Mouse (Mus musculus) MEL (cell line): ENCODE measurements at regions not wholly inside any gene's neighbourhood (a gene's known extent, or its start where the extent isn't known, plus 50 kb on each side); places are given as distances from the start of the nearest gene placed in this dataset.

Source experiments
- DNase-seq: peaks from one replicate; pipeline ENCODE4 v3.0.0; 2011; ENCODE audit warnings: low read depth, low spot score
- H3K27ac ChIP-seq: 2 replicates; pipeline ENCODE4 v1.5.1; 2012; ENCODE audit warnings: low read depth, mild to moderate bottlenecking, control low read depth, low read length, moderate library complexity; ENCODE audit not compliant: control insufficient read depth
- H3K27me3 ChIP-seq, 2 experiments: fragments of 150-350 bp in 1 of 2; sonication (generic) in 1 of 2; 2 replicates each; pipeline ENCODE4 v1.6.1; 2012; ENCODE audit warnings: low read length in 2 of 2, mild to moderate bottlenecking in 2 of 2, improper control_type of control experiment in 1 of 2, moderate library complexity in 1 of 2; ENCODE audit not compliant: insufficient read depth in 2 of 2, control insufficient read depth in 1 of 2
- H3K36me3 ChIP-seq, 2 experiments: 2 replicates each; pipeline ENCODE4 v1.6.1; 2012 to 2014; ENCODE audit warnings: low read length in 2 of 2, improper control_type of control experiment in 1 of 2, inconsistent platforms in 1 of 2, mild to moderate bottlenecking in 1 of 2; ENCODE audit not compliant: insufficient read depth in 2 of 2, control insufficient read depth in 1 of 2
- H3K4me1 ChIP-seq, 2 experiments: fragments of 150-350 bp in 1 of 2; sonication (generic) in 1 of 2; 2 replicates each; pipeline ENCODE4 v1.6.1; 2012; ENCODE audit warnings: low read length in 2 of 2, improper control_type of control experiment in 1 of 2, mild to moderate bottlenecking in 1 of 2; ENCODE audit not compliant: insufficient read depth in 2 of 2, control insufficient read depth in 1 of 2
- H3K4me3 ChIP-seq, 2 experiments: fragments of 150-350 bp in 1 of 2; sonication (generic) in 1 of 2; 2 replicates each; pipeline ENCODE4 v1.5.1; 2012; ENCODE audit warnings: low read depth in 2 of 2, low read length in 2 of 2, mild to moderate bottlenecking in 2 of 2, moderate library complexity in 2 of 2, control low read depth in 1 of 2, improper control_type of control experiment in 1 of 2; ENCODE audit not compliant: control insufficient read depth in 1 of 2, insufficient read depth in 1 of 2
- H3K79me2 ChIP-seq: 2 replicates; pipeline ENCODE4 v1.6.1; 2012; ENCODE audit warnings: mild to moderate bottlenecking, low read length, moderate library complexity; ENCODE audit not compliant: control insufficient read depth, poor library complexity, insufficient read depth
- H3K9ac ChIP-seq: 2 replicates; pipeline ENCODE4 v1.6.1; 2012; ENCODE audit warnings: low read depth, mild to moderate bottlenecking, control low read depth, low read length, moderate library complexity; ENCODE audit not compliant: control insufficient read depth, poor library complexity, severe bottlenecking
- H3K9me3 ChIP-seq: fragments of 150-350 bp; sonication (generic); replicated peaks from 2 replicates; pipeline ENCODE4 v1.6.1; 2012; ENCODE audit warnings: mild to moderate bottlenecking, low read length, improper control_type of control experiment, moderate library complexity; ENCODE audit not compliant: insufficient read depth
- BHLHE40 ChIP-seq: IDR thresholded peaks from 2 replicates; pipeline ENCODE4 v1.6.1; 2012; ENCODE audit warnings: low read depth, mild to moderate bottlenecking, inconsistent platforms, low read length, improper control_type of control experiment, borderline replicate concordance
- CTCF ChIP-seq, 3 experiments: IDR thresholded peaks in 2 of 3; conservative IDR thresholded peaks in 1 of 3; 2 replicates each; pipeline ENCODE4 v1.5.1; 2011 to 2012; ENCODE audit warnings: low read length in 3 of 3, low read depth in 2 of 3, mild to moderate bottlenecking in 2 of 3, improper control_type of control experiment in 1 of 3, inconsistent platforms in 1 of 3, mixed read lengths in 1 of 3, moderate library complexity in 1 of 3; ENCODE audit not compliant: control insufficient read depth in 1 of 3, insufficient read depth in 1 of 3, poor library complexity in 1 of 3, severe bottlenecking in 1 of 3
- E2F4 ChIP-seq: IDR thresholded peaks from 2 replicates; pipeline ENCODE4 v1.6.1; 2011; ENCODE audit warnings: low read depth, low read length, improper control_type of control experiment, borderline replicate concordance
- EP300 ChIP-seq, 2 experiments: IDR thresholded peaks; 2 replicates each; pipeline ENCODE4 v1.6.1; 2011; ENCODE audit warnings: improper control_type of control experiment in 2 of 2, low read length in 2 of 2, low read depth in 1 of 2, mild to moderate bottlenecking in 1 of 2
- ETS1 ChIP-seq: IDR thresholded peaks from 2 replicates; pipeline ENCODE4 v1.6.1; 2012; ENCODE audit warnings: low read depth, mild to moderate bottlenecking, inconsistent platforms, low read length, improper control_type of control experiment, moderate library complexity
- GABPA ChIP-seq: IDR thresholded peaks from 2 replicates; pipeline ENCODE4 v1.6.1; 2012; ENCODE audit warnings: low read depth, mild to moderate bottlenecking, inconsistent platforms, low read length, improper control_type of control experiment, moderate library complexity
- HCFC1 ChIP-seq: IDR thresholded peaks from 2 replicates; pipeline ENCODE4 v1.6.1; 2012; ENCODE audit warnings: low read depth, mild to moderate bottlenecking, inconsistent platforms, low read length, improper control_type of control experiment, moderate library complexity
- MAFK ChIP-seq: IDR thresholded peaks from 2 replicates; pipeline ENCODE4 v1.6.1; 2011; ENCODE audit warnings: low read depth, mild to moderate bottlenecking, low read length, improper control_type of control experiment, borderline replicate concordance
- MAX ChIP-seq: IDR thresholded peaks from 2 replicates; pipeline ENCODE4 v1.6.1; 2011; ENCODE audit warnings: low read length, improper control_type of control experiment
- MAZ ChIP-seq: IDR thresholded peaks from 2 replicates; pipeline ENCODE4 v1.6.1; 2012; ENCODE audit warnings: low read depth, mild to moderate bottlenecking, inconsistent platforms, low read length, improper control_type of control experiment
- MEF2A ChIP-seq: IDR thresholded peaks from 2 replicates; pipeline ENCODE4 v1.6.1; 2014; ENCODE audit warnings: low read depth, mild to moderate bottlenecking, inconsistent platforms, low read length, improper control_type of control experiment; ENCODE audit not compliant: poor library complexity, insufficient replicate concordance, severe bottlenecking; ENCODE audit errors: extremely low read depth
- MXI1 ChIP-seq: IDR thresholded peaks from 2 replicates; pipeline ENCODE4 v1.6.1; 2011; ENCODE audit warnings: mild to moderate bottlenecking, low read depth, low read length, improper control_type of control experiment
- MYB ChIP-seq: IDR thresholded peaks from 2 replicates; pipeline ENCODE4 v1.6.1; 2011; ENCODE audit warnings: mild to moderate bottlenecking, low read depth, low read length, improper control_type of control experiment
- NRF1 ChIP-seq: IDR thresholded peaks from 2 replicates; pipeline ENCODE4 v1.6.1; 2014; ENCODE audit warnings: low read depth, mild to moderate bottlenecking, inconsistent platforms, low read length, improper control_type of control experiment, moderate library complexity; ENCODE audit not compliant: poor library complexity, insufficient read depth, severe bottlenecking
- POLR2A ChIP-seq, 2 experiments: IDR thresholded peaks; 2 replicates each; pipeline ENCODE4 v1.6.1; 2011 to 2012; ENCODE audit warnings: low read length in 2 of 2, mild to moderate bottlenecking in 2 of 2, control low read depth in 1 of 2, improper control_type of control experiment in 1 of 2, low read depth in 1 of 2, moderate library complexity in 1 of 2; ENCODE audit not compliant: control insufficient read depth in 1 of 2, insufficient read depth in 1 of 2, poor library complexity in 1 of 2
- RAD21 ChIP-seq: IDR thresholded peaks from 2 replicates; pipeline ENCODE4 v1.6.1; 2011; ENCODE audit warnings: mild to moderate bottlenecking, low read depth, low read length, improper control_type of control experiment
- RCOR1 ChIP-seq: IDR thresholded peaks from 2 replicates; pipeline ENCODE4 v1.6.1; 2012; ENCODE audit warnings: low read depth, mild to moderate bottlenecking, inconsistent platforms, low read length, improper control_type of control experiment
- TCF12 ChIP-seq: IDR thresholded peaks from 2 replicates; pipeline ENCODE4 v1.6.1; 2014; ENCODE audit warnings: low read depth, mild to moderate bottlenecking, inconsistent platforms, low read length, improper control_type of control experiment, moderate library complexity
- UBTF ChIP-seq: IDR thresholded peaks from 2 replicates; pipeline ENCODE4 v1.6.1; 2012; ENCODE audit warnings: low read depth, mild to moderate bottlenecking, inconsistent platforms, low read length, improper control_type of control experiment, moderate library complexity, borderline replicate concordance; ENCODE audit not compliant: insufficient read depth
- USF2 ChIP-seq, 2 experiments: IDR thresholded peaks; 2 replicates each; pipeline ENCODE4 v1.6.1; 2011 to 2012; ENCODE audit warnings: improper control_type of control experiment in 2 of 2, low read length in 2 of 2, borderline replicate concordance in 1 of 2, inconsistent platforms in 1 of 2, low read depth in 1 of 2, mild to moderate bottlenecking in 1 of 2; ENCODE audit not compliant: insufficient read depth in 1 of 2
- ZC3H11A ChIP-seq: IDR thresholded peaks from 2 replicates; pipeline ENCODE4 v1.6.1; 2012; ENCODE audit warnings: low read depth, mild to moderate bottlenecking, inconsistent platforms, low read length, improper control_type of control experiment
- ZKSCAN1 ChIP-seq: IDR thresholded peaks from 2 replicates; pipeline ENCODE4 v1.6.1; 2012; ENCODE audit warnings: low read depth, mild to moderate bottlenecking, inconsistent platforms, low read length, improper control_type of control experiment, moderate library complexity
- ZMIZ1 ChIP-seq: IDR thresholded peaks from 2 replicates; pipeline ENCODE4 v1.6.1; 2012; ENCODE audit warnings: low read depth, mild to moderate bottlenecking, inconsistent platforms, low read length, improper control_type of control experiment, moderate library complexity

DNA sequence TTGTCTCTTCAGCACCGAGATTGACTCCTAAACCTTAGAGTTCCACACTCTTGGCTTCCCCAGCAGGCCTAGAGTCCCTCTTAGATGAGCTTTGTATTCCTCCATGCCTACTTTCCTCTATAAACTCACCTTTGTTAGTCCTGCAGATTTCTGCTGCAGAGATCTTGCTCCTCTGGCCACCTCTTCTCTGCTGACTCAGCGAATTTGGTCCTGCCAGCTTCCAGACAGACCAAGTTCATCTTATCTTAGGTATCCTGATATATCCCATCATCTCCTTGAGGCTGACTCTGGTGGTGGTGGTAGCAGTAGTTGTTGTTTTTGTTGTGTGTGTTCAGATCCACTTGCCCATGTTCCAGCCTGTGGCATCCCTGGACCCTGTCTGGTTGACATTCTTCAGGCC is 123.5 kb upstream of the Adam6b start:
- H3K9ac ChIP-seq, result no peak overlapping the region
- no peaks in the 10 kb centered on the region for H3K4me1 ChIP-seq
- H3K36me3 ChIP-seq, result no peaks in the 10 kb centered on the region
- H3K27me3 ChIP-seq, result no peaks in the 10 kb centered on the region
- H3K27ac ChIP-seq, result no peak overlapping the region
- H3K79me2 ChIP-seq, result no peaks in the 10 kb centered on the region; the same call in 1 of the 2 replicates
- no peaks in the 10 kb centered on the region; the same call in 1 of the 2 replicates for H3K9me3 ChIP-seq
- H3K4me3 ChIP-seq, result no peak overlapping the region
- TF ChIP-seq TCF12 (no peak), EP300 (IDR thresholded peaks at IDR 0.05; ENCODE audit: low read depth in 1 of 2, low read length in 2 of 2) (no peak), ETS1 (no peak), MAZ (no peak), MAX (no peak), GABPA (no peak), POLR2A (IDR thresholded peaks at IDR 0.05; ENCODE audit: control insufficient read depth in 1 of 2, insufficient read depth in 1 of 2, low read depth in 1 of 2, low read length in 2 of 2, poor library complexity in 1 of 2) (no peak), ZC3H11A (no peak), MYB (no peak), E2F4 (no peak), RAD21 (no peak), NRF1 (no peak), MAFK (no peak), ZMIZ1 (no peak), UBTF (no peak), RCOR1 (no peak), MEF2A (no peak), ZKSCAN1 (no peak), MXI1 (no peak)
- no peak for DNase-seq

DNA sequence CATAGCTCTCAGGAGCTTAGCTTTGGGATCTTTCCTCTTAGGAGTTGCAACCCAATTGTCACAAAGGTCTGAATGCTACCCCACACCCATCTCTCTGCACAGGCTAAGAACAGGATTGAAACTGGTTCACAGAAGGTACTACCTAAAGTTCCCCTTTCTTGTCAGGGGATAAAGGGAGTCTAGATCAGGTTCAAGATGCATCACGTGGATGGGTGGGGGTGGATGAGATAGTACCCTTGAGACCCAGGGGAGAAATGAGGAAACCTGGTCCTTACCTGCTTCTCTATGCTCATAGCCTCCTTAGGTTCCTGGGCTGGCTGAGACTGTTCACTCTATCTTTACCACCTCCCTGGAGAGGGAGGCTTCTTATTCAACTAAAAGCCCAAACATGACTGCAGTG is 122.9 kb upstream of the Adam6b start:
- DNase-seq, result no peak
- H3K79me2 ChIP-seq, result no peaks in the 10 kb centered on the region; the same call in 1 of the 2 replicates
- H3K4me1 ChIP-seq, result no peaks in the 10 kb centered on the region
- no peak overlapping the region for H3K4me3 ChIP-seq
- no peak overlapping the region for H3K27ac ChIP-seq
- TF ChIP-seq ZKSCAN1, result no peak
- no peak for TF ChIP-seq MEF2A
- TF ChIP-seq UBTF, result no peak
- no peak for TF ChIP-seq ETS1
- no peak for TF ChIP-seq USF2 (IDR thresholded peaks at IDR 0.05; ENCODE audit: borderline replicate concordance in 1 of 2, insufficient read depth in 1 of 2, low read depth in 1 of 2, low read length in 2 of 2)
- no peak for TF ChIP-seq CTCF (IDR thresholded peaks at IDR 0.05 in 2 of 3, conservative IDR thresholded peaks at IDR 0.05 in 1 of 3; ENCODE audit: control insufficient read depth in 1 of 3, insufficient read depth in 1 of 3, low read depth in 2 of 3, low read length in 3 of 3, poor library complexity in 1 of 3, severe bottlenecking in 1 of 3)
- TF ChIP-seq NRF1, result no peak
- no peak for TF ChIP-seq HCFC1
- no peak for TF ChIP-seq ZMIZ1
- no peak for TF ChIP-seq BHLHE40
- TF ChIP-seq MAFK, result no peak
- no peaks in the 10 kb centered on the region; the same call in 1 of the 2 replicates for H3K9me3 ChIP-seq
- H3K9ac ChIP-seq, result no peak overlapping the region
- H3K27me3 ChIP-seq, result no peaks in the 10 kb centered on the region
- no peaks in the 10 kb centered on the region for H3K36me3 ChIP-seq
